Mouse (Mus musculus) brain, adult 2 months (tissue): ENCODE results near the gene Zmym6.
"Not testable (repeated sequence)": the region's sequence is repeated elsewhere in the genome, so short reads cannot be mapped to it uniquely, and the experiment has no call there.

Experiments
- DNase-seq: peaks from one replicate; pipeline ENCODE4 v3.0.0; 2011; ENCODE audit warnings: low read depth, low spot score

Zmym6 gene

DNA sequence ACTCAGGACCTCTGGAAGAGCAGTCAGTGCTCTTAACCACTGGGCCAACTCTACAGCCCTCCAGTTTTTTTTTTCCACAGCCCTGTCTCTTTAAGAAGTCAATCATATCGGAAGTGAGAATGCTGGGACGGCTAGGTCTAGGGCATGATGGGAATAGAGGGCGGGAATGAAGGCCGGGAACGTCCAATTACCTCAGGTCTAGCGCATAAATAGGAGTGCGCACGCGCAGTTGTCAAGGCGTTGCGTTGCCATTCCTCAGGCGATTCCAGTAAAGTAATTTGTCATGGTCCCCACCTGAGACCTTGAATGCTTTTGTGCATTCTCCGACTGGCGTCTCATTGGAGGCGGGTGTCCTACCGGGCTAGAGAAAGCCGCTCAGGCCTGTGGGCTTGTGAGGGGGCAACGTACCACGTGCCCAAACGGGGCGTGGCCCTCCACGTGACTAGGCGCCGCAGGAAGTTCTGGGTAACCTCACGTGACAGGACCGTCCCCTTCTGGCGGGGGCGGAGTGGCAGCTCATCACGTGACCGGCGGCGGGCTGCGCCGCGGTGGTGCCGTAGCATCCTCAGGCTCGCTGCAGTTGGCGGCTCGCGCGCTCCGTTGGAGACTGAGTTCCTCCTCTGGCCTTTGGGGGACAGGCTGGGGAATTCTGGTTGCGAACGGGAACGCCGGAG lies at the start of gene Zmym6:
Gene Zmym6, plus strand, starts transcription at position 509 of the 674 bp plus-strand sequence.
- DNase-seq, result peak; percentile 98

DNA sequence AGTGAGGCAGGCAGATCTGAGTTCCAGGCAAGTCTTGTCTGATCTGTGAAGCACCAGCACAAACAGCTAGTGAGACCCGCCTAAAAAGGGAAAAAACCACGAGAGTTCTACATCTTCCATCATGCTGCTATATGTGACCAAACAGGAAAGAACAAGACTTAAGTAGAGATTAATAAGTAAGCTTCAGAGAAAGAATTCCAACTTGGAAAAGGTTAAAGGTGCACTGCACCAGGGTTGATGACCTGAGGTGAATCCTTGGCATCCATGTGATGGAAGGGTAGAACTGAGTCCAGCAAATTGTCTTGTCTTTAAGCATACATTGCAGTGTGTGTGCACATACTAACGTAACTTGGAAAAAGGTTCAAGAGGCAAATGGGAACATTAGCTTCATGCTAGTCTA lies 40.0 kb upstream of the Zmym6 start:
- no peak for DNase-seq

DNA sequence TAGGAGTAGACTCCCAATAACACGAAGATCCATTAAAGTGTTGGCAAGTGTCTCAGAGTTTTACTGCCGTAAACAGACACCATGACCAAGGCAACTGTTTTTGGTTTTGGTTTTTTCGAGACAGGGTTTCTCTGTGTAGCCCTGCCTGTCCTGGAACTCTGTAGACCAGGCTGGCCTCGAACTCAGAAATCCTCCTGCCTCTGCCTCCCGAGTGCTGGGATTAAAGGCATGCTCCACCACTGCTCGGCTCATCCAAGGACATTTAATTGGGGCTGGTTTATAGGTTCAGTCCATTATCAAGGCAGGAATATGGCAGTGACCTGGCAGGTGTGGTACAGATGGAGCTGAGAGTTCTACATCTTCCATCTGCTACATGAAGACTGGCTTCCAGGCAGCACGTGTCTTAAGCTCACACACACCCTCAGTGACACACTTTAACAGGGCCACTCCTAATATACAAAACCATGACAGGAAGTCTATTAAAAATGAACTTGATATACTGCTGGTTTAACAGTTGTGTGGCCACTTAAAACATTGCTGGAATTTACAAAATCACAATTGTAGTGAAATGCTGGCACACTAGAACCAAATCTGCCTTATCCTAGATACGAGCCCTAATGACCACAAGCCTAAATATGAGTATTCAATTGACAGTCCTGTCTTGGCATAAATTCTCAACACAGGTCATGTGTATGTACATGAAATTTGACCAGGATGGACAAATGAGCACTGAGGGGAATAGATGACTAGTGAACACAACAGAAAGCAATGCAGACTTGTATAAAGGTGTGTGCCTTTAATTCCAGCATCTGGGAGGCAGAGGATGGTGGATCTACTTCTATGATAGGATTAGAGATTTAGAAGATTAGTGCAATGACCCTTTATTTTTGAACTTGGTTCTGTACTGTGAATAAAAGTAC lies 39.0 kb upstream of the Zmym6 start:
- DNase-seq, result no peak

DNA sequence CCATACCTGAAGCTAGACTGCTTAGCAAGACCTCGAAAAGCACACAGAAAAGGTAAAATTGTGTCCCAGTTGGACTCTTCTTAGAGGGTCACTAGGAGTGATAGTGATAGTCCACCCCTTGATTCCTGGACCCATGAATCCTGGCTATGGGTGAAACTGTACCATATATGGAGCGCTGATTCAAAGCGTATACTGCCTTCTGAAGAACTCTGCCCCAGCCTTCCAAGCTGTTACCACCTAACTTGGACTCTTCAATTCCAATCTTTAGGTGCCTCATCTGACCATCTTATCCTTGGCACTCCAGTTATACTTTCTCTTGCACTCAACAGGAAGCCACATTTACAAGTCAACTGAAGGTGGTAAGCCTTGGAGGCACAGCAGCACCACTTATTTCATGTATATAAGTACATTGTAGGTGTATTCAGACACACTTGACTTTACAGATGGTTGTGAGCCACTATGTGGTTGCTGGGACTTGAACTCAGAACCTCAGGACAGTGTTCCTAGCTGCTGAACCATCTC lies 38.3 kb upstream of the Zmym6 start:
- no peak for DNase-seq

DNA sequence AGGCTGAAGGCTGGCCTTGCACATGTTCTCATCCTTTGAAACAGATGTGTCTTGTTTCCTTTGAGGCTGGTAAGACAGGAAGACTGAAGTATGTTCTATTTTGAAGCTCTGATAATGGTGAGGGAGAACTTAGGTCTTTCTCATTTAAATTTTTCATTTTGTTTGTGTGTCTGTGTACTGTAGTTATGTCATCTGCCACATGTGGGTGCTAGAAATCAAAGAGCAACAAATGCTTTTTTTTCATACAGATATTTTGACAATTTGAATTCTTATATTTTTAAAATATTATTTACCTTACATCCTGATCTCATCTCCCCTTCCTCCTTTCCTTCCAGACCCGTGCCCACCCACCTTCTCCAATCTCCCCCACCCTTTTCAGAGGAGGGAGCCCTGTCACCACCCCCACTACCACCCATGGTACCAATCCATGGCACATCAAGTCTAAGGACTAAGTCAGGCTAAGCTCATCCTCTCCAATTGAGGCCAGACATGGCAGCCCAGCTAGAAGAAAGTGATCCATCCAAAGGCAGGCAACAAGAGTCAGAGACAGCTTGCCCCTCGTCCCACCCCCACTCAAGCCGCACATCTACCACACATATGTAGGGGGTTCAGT lies 37.2 kb upstream of the Zmym6 start:
- no peak for DNase-seq

DNA sequence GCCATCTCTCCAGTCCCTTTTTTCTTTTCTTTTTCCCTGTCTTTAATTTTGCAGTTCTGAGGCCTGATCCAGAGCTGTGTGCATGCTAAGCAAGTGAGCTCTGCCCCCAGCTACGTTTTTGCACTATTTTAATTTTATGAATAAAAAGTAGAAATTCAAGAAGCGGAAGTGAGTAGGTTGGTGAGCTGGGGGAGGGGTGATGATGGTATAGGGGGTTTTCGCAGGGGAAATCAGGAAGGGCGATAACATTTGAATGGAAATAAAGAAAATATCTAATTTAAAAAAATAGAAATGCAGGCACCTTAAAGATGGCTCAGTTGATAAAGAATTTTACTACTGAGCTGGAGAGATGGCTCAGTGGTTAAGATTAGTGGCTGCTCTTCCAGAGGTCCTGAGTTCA lies 33.6 kb upstream of the Zmym6 start:
- DNase-seq, result no peak

DNA sequence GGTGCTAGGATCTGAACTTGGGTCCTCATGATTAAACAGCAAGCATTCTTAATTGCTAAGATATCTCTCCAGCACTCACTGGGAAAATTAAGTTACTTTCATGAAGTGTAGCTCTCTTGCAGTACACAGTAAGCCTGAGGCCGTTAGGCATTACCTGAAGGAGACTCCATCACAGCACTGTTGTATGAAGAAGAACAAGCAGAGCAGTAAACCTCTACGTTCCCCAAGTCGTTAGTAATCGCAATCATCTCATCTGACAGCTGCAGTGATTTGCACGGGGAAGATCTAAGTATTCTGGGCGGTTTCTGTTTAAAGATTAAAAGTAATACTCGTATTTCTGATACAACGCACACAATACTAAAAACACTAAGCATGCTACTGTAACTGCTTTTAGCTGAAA lies 26.1 kb upstream of the Zmym6 start:
- DNase-seq, result no peak

DNA sequence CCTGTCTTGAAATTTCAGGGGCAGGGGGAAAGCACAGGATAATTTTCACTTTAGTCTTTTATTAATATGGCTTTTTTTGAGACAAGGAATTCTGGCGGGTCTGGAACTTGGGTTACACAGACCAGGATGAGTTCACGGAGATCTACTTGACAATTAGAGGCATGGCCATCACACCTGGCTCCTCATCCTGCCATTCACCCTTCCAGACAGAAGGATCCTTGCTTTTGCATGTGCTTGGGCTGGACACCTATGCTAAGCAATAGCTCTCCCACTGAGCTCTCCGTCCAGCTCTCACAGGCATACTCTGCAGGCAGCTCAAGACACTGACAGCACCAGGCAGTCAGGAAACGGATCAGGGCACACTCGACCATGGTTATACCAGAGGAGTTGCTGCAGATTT lies 24.1 kb upstream of the Zmym6 start:
- no peak for DNase-seq

DNA sequence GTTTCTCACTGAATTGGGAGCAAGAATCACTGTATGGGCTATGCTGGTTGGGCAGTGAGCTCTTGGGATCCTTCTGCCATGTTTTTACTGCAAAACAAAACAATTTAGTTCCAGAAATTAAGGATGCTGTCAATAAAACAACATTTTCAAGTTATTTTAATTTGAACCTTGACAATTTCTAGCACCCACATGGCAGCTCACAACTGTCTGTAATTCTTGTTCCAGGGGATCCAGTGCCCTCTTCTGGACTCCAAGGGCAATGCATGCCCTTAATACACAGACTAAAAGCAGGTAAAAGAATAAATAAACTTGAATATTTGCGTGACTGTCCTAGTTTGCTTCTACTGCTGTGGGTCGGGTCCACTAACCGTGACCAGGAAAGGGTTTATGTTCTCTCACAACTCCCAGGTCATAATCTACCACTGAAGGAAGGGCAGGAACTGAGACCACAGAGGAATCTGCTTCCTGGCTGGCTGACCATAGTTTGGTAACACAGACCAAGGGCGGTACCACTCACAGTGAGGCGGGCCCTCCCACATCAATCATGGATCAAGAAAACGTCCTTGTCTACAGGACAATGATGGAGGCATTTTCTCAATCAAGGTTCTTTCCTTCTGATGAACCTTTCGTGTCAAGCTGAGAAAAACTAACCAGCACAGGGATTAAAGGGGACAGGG lies 22.5 kb upstream of the Zmym6 start:
- no peak for DNase-seq

DNA sequence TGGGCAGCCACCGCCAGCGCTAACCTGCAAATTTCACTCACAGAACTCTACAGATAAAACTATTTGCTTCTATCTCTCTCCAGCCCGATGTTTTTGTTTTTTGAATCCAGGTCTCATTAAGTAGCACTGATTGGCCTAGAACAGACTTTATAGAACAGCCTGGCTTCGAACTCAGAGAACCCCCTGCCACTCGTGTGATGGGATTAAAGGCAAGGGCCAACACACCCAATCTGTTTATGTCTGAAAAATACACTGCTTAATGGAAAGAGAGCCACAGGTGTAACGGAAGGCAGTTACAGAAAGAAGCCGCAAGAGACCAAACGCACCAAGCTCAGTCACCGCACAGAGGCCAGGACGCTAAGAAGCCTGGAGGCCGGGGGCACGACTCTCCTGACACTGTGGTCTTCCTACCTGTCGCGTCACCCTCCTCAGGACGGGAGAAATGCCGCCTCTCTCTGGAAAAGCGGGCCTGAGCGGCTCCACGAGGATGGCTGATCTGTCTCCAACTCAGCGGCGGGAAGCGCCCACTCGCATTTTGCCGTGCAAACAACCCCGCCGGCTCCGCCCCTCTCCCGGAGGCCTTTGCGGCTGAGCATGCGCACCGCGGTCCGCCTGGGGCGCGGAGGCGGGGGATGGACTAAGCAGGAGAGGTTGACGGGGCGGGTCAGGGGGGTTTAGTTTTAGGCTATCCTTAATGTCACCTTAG lies 16.4 kb upstream of the Zmym6 start, which contains the start of gene Zmym1:
Gene Zmym1, minus strand, starts transcription at position 568 of the 706 bp plus-strand sequence.
- DNase-seq, result peak; percentile 92

DNA sequence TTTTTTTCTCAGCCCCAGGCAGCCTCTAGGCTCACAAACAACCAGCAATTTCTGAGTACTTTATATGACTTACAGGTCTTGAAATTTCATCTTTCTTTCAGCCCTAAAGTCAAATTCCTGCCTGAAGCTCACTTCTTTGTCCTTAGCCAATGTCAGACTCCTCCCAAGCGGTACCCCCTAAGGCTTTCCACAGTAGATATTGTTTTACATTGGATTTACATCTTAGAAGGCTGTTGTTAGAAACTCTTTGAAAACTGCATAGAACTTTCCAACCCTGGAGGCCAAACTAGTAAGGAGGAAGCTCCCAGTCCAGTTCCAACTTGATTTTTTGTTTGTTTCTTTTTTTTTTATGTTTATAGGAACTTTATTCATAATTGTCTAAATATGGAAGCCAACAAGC lies 13.1 kb upstream of the Zmym6 start:
- no peak for DNase-seq

DNA sequence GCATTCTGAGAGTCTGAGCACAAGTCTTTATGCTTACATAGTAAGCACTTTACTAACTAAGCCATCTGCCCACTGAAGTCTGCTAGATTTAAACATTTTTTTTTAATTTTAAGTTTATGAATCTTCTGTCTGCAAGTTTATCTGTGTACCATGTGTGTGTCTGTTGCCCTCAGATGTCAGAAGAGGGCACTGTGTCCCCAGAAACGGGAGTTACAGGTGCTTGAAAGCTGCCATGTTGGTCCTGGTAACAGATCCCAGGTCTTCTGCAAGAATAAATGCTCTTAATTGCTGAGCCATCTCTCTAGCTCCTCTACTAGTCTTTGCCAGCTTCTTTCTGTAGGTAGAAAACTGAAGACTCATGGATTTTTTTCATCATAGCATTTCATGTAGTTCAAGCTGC lies 2.3 kb upstream of the Zmym6 start:
- DNase-seq, result no peak

DNA sequence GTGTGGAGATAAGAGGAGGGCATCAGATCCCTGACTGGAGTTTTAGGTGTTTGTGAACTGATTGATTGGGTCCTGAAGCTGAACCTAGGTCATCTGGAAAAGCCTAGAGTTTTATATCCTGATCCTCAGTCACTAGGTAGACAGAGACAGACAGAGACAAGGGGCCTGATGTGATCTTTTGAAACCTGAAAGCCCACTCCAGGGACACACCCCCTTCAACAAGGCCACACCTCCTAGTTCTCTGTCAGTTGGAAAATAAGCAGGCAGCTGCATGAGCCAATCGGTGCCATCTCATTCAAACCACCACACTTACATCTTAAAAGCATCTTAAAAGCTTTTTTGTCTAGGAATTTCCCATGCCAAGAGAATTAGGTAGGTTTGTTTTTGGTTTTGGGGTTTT lies 3.6 kb downstream of the Zmym6 start:
- no peak for DNase-seq

DNA sequence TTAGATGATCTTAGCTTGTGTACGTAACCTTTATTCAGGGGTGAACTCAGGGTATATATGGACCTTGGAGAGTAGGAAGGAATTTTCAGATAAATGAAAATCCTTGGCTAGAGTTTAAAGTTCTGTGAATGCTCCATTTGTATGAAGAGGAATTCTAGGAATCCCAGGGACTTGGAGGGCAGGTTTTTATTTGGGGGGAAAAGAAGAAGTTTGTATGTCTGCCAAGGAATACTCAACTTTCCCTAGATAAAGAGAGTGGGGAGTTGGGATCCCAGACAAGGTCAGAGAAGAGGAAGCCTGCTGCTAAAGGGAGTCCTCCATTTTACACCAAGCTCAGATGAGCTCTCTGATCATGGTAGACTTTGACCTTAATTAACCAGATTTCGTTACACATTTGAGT lies 5.9 kb downstream of the Zmym6 start:
- DNase-seq, result no peak

DNA sequence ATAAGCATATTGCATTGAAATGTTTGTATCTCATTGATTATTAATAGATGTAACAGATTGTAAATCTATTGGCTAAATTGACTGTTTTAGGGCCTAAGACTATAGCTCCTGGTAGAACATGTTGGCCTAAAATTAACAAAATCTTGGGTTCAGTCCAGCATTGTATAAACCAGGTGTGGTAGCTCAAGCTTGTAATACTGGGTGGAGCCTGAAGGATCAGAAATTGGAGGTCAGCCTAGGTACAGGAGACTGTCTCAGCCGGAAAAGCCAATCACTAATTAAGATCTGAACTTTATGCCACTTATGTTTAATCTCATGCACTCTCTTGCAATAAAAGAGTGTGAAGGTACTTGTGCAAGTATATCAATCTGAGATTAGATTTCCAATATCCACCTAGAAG lies 8.6 kb downstream of the Zmym6 start:
- no peak for DNase-seq

DNA sequence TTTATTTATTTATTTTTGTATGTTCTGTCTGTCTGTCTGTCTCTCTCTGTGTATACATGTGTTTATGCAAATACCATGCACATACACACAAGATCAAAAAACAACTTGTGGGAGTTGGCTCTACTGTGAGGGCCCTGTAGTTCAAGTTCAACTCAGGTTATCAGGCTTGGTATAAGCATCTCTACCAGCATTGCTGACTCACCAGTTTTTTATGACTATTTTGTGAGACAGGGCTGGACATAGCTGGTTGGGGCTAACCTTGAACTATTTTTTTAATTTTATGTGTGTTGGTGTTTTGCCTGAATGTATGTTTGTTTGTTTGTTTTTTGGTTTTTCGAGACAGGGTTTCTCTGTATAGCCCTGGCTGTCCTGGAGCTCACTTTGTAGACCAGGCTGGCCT lies 14.0 kb downstream of the Zmym6 start:
- no peak for DNase-seq

DNA sequence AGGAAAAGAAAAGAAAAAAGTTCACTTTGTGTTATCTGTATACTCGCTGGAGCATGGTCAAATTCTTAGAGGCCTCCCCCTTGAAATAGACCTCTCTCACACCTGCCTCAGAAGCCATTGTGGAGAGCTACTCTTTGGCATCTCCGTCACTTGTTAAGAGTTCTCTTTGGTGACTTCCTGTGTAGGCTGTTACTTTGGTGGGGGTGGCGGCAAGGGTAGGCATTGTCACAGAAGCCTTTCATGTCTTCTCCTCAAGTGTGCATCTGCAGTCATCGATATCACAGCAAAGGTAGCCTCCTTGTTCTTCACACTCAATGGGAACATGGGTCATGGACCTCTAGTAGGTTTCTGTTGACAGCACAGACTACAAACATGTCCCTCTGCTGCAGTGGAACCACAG lies 17.9 kb downstream of the Zmym6 start:
- DNase-seq, result no peak

DNA sequence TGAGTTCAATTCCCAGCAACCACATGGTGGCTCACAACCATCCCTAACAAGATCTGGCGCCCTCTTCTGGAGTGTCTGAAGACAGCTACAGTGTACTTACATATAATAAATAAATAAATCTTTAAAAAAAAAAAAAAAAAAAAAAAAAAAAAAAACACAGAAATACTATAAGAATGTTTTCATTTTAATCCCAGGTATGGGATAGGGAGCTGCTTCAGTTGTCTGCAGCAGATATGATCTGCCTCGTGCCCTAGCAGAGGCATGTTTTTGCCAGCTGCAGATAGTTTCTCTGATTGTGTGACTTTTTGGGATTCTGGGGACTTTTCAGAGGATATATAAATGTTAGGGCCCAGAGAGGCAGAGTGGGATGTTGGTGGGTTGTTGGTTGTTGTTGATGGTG lies 22.4 kb downstream of the Zmym6 start:
- not testable (repeated sequence) for DNase-seq

DNA sequence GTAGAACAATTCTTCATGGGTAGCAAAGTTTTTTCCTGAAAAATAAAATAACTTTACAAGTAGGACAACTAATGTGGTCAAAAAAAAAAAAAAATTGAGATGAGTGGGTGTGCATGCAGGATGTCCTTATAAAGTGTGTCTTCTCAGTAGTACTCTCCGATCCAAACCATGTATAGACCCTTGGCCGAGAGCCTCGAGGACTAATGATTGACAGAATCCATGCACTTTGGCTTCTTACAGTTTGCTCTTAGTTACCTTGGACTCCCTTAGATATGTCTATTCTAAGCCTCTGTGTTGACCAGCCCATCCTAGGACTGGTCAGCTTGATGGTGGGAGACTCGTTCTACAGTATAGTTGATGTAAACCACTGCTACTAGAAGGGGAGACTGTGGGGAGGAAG lies 30.4 kb downstream of the Zmym6 start:
- no peak for DNase-seq

DNA sequence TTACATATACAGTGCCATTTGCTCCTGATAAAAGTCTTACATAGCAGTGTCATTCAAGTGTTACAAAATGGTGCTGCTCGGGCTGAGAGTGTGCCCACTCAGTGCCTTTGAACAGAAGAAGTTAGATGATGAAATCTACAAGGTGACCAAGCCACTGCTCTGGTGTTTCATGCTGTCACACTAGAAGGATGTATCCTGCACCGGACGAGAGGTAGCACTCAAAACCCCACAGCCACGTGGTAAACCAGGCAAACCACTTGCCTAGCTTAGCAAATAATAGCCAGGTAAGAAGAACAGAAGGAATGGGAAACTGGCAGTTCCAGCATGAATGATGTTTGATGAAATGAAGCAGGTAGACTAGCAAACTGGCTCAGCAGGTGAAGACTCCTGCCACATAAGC lies 33.4 kb downstream of the Zmym6 start:
- DNase-seq, result no peak

DNA sequence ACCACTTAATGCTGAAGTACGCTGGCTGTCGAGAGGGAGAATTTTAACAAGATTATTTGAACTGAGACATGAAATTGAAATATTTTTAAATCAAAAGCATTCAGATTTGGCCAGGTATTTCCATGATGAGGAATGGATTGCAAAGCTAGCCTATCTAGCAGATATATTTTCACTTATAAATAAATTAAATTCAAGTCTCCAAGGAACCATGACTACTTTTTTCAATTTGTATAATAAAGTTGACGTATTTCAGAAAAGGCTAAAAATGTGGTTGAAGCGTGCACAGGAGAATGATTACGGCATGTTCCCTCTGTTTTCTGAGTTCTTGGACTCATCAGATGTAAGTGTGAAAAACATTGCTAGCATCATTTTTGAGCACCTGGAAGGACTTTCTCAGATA lies 46.2 kb downstream of the Zmym6 start, which contains the start of gene Tmem35b:
Gene Tmem35b, plus strand, starts transcription at position 301 of the 400 bp plus-strand sequence.
- no peak for DNase-seq
